Mouse (Mus musculus) G1E (cell line): ENCODE results near the gene Olfr1368. TPM values are rescaled to one million over a fixed set of nuclear protein-coding genes. Genes with fewer than 3 reads are reported as not detected.
A peak's percentile ranks its signal among the peaks of the same experiment; 100 is the strongest.
"Not testable (repeated sequence)": the region's sequence is repeated elsewhere in the genome, so short reads cannot be mapped to it uniquely, and the experiment has no call there.

Experiments
- ATAC-seq: 2 replicates; pipeline ENCODE4 v1.8.0; 2016; ENCODE audit warnings: mild to moderate bottlenecking; ENCODE audit not compliant: insufficient number of reproducible peaks, poor library complexity, low FRiP score, severe bottlenecking; ENCODE audit errors: extremely low read depth
- DNase-seq: peaks from one replicate; pipeline ENCODE4 v3.0.0; 2012; ENCODE audit warnings: low spot score
- H3K27me3 ChIP-seq: 2 replicates; pipeline ENCODE4 v1.6.1; 2012; ENCODE audit warnings: mild to moderate bottlenecking, low read length, inconsistent platforms; ENCODE audit not compliant: insufficient read depth
- H3K36me3 ChIP-seq: replicated peaks from 2 replicates; pipeline ENCODE3; 2012; ENCODE audit warnings: mild to moderate bottlenecking, inconsistent platforms
- H3K4me1 ChIP-seq: 2 replicates; pipeline ENCODE4 v1.6.1; 2012; ENCODE audit warnings: low read depth, low read length, inconsistent platforms, mixed read lengths; ENCODE audit not compliant: insufficient read depth
- H3K4me3 ChIP-seq: 2 replicates; pipeline ENCODE4 v1.5.1; 2012; ENCODE audit warnings: low read depth, mild to moderate bottlenecking, inconsistent platforms, low read length, moderate library complexity, mixed read lengths
- H3K9me3 ChIP-seq: replicated peaks from 2 replicates; pipeline ENCODE4 v1.6.1; 2012; ENCODE audit warnings: inconsistent platforms
- CTCF ChIP-seq: IDR thresholded peaks from 2 replicates; pipeline ENCODE4 v1.5.1; 2012; ENCODE audit warnings: low read depth, low read length, inconsistent platforms, mixed read lengths
- GATA1 ChIP-seq: IDR thresholded peaks from 2 replicates; pipeline ENCODE4 v1.6.1; 2012; ENCODE audit warnings: borderline replicate concordance, low read length, inconsistent platforms, mixed read lengths
- GATA2 ChIP-seq: IDR thresholded peaks from 2 replicates; pipeline ENCODE4 v1.6.1; 2012; ENCODE audit warnings: low read depth, low read length, inconsistent platforms, borderline replicate concordance
- POLR2AphosphoS5 ChIP-seq: IDR thresholded peaks from 2 replicates; pipeline ENCODE4 v1.6.1; 2012; ENCODE audit warnings: low read depth, low read length, inconsistent platforms; ENCODE audit not compliant: insufficient replicate concordance
- TAL1 ChIP-seq: conservative IDR thresholded peaks from 2 replicates; pipeline ENCODE4 v1.6.1; 2012; ENCODE audit warnings: low read depth, low read length, inconsistent platforms, mixed read lengths
- polyA plus RNA-seq: library from polyadenylated mRNA; stranded (reverse); fragments of >175 nt; gene quantifications from 2 replicates; pipeline ENCODE4 v1.2.3, GENCODE M21; 2012
- total RNA-seq, 2 experiments: library from RNA; stranded (forward) in 1 of 2; stranded (reverse) in 1 of 2; fragments of 200-1000 nt in 1 of 2; fragments of >200 nt in 1 of 2; fragmentation: Nextera tagmentation in 1 of 2; gene quantifications; 2 replicates each; pipeline ENCODE4 v1.2.3; 2014 to 2017

Gene Olfr1368
- total and polyA plus RNA-seq, 3 experiments: 0.11 TPM; not detected in 2

GRCm38 (mm10) chr13:21142421-21142820, 3.2 kb downstream of the Olfr1368 start:
- no peak for ATAC-seq
- H3K36me3 ChIP-seq: no peaks in the 10 kb centered on the region
- H3K4me1 ChIP-seq: peaks cover 6% of the 10 kb centered on the region; the same call in 1 of the 2 replicates
- TF ChIP-seq CTCF: peak; percentile 9; the same call in 1 of the 2 replicates
- no peak for TF ChIP-seq GATA1
- H3K27me3 ChIP-seq: no peaks in the 10 kb centered on the region
- no peaks in the 10 kb centered on the region for H3K9me3 ChIP-seq
- H3K4me3 ChIP-seq: no peak overlapping the region
- DNase-seq: no peak

DNA sequence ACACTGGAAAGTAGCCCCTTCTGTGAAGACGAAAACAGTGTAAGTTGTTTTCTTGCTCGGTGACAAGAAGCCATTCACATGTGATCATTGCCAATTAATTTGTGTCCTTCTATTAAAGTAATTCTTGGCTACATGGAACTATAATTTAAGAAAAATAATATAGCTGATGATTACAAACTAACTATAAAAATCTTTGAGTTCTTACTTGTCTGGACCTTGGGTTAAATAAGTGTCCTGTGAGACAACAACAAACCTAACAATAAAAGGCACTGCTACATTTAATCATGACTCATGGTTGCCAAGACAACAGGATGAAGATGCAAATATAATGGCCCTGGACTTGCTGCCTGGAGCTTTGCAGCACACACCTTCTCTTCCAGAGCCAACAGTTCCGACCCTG, 16.3 kb downstream of the Olfr1368 start, which contains the start of gene Olfr263:
Gene Olfr263, plus strand, starts transcription at position 301 of the 400 bp plus-strand sequence.
- DNase-seq, H3K4me1 ChIP-seq, ATAC-seq: not testable (repeated sequence)

DNA sequence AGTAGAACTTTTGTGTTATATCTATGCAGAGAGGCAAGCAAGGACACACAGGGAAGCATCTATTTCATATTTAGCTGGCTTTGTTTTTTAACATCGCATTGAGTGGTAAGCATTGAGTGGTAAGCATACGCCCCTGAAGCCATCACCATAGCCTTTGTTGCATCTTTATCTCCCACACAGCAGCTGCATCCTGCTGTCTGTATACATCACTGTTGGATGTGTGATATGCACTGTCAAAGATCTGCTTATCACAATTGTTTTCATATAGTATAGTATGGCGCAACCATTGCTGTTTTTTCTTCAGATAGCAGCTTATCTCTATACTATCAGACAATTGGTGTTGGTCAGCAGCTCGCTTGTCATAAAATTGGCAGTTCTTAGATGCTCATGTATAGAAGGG, 31.5 kb downstream of the Olfr1368 start:
- ATAC-seq (peak; percentile 99), DNase-seq (no peak)
- H3K27me3 ChIP-seq: no peaks in the 10 kb centered on the region
- H3K36me3 ChIP-seq: no peaks in the 10 kb centered on the region
- no peaks in the 10 kb centered on the region for H3K9me3 ChIP-seq
- peak; percentile 98 for TF ChIP-seq TAL1
- TF ChIP-seq GATA2: no peak
- no peak overlapping the region for H3K4me3 ChIP-seq
- H3K4me1 ChIP-seq: peaks cover 21% of the 10 kb centered on the region

More for the DNA sequence above, 16.3 kb downstream of the Olfr1368 start, which contains the start of gene Olfr263:
- H3K36me3 ChIP-seq, H3K4me3 ChIP-seq, H3K27me3 ChIP-seq, H3K9me3 ChIP-seq: not testable (repeated sequence)

DNA sequence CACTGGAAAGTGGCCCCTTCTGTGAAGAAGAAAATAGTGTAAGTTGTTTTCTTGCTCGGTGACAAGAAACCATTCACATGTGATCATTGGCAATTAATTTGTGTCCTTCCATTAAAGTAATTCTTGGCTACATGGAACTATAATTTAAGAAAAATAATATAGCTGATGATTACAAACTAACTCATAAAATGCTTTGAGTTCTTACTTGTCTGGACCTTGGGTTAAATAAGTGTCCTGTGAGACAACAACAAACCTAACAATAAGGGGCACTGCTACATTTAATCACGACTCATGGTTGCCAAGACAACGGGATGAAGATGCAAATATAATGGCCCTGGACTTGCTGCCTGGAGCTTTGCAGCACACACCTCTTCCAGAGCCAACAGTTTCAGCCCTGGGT, 34.5 kb downstream of the Olfr1368 start, which contains the start of gene Olfr1369-ps1:
Gene Olfr1369-ps1, plus strand, starts transcription at position 301 of the 400 bp plus-strand sequence.
- not testable (repeated sequence) for DNase-seq, H3K27me3 ChIP-seq, H3K4me3 ChIP-seq, H3K9me3 ChIP-seq, ATAC-seq, H3K36me3 ChIP-seq
- H3K4me1 ChIP-seq: peaks cover 21% of the 10 kb centered on the region

DNA sequence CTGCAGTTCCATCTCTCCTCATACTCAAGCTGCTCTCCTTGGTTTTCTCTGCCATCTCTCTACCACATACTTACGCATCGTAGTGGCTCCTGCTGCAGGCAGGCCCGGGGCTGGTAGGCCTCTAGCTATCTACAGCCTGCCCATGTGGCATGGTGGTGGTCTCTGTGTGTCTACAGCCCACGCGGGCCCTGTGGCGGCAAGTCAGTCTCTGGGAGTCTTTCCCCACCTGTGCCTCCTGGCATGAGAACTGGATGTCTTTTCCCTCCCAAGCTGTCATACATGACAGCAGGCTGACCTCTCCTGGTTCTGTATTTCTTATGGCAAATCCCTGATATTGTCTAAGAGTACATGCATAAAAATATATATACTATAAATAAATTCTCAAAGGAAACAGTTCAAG, 35.2 kb downstream of the Olfr1368 start:
- ATAC-seq (no peak), DNase-seq (no peak)
- H3K36me3 ChIP-seq: no peaks in the 10 kb centered on the region
- H3K4me1 ChIP-seq: peaks cover 21% of the 10 kb centered on the region
- H3K27me3 ChIP-seq: no peaks in the 10 kb centered on the region
- H3K4me3 ChIP-seq: no peak overlapping the region
- H3K9me3 ChIP-seq: no peaks in the 10 kb centered on the region
- TF ChIP-seq CTCF (no peak), TAL1 (no peak), GATA2 (no peak), GATA1 (no peak), POLR2AphosphoS5 (no peak)

GRCm38 (mm10) chr13:21109759-21110158, 35.9 kb downstream of the Olfr1368 start:
- Histone ChIP-seq H3K4me3 (no peak overlapping the region), H3K4me1 (peaks cover 21% of the 10 kb centered on the region), H3K36me3 (no peaks in the 10 kb centered on the region), H3K27me3 (no peaks in the 10 kb centered on the region), H3K9me3 (no peaks in the 10 kb centered on the region)
- TF ChIP-seq POLR2AphosphoS5 (no peak), GATA1 (no peak), GATA2 (no peak), TAL1 (no peak), CTCF (no peak)
- ATAC-seq: no peak
- DNase-seq: no peak

Other genes with a start within 250 kb of the Olfr1368 start
- not detected in 2 replicates for gene Olfr1370, start 70.9 kb downstream of the Olfr1368 start, total RNA-seq (2014; fragmentation: Nextera tagmentation)
- gene Olfr1370, start 70.9 kb downstream of the Olfr1368 start, total RNA-seq (2017): under 0.01 and 0.55 TPM in 2 replicates
- not detected in 2 replicates for gene Olfr1370, start 70.9 kb downstream of the Olfr1368 start, polyA plus RNA-seq
- 0.23 TPM in 1 of 2 replicates, not detected in the other for gene Olfr1369-ps1, start 34.4 kb downstream of the Olfr1368 start, total RNA-seq (2014; fragmentation: Nextera tagmentation)
- 0.06 TPM in 1 of 2 replicates, not detected in the other for gene Olfr1369-ps1, start 34.4 kb downstream of the Olfr1368 start, total RNA-seq (2017)
- gene Olfr1369-ps1, start 34.4 kb downstream of the Olfr1368 start, polyA plus RNA-seq: not detected in 2 replicates
- not detected in 2 replicates for gene Olfr263, start 16.2 kb downstream of the Olfr1368 start, total RNA-seq (2014; fragmentation: Nextera tagmentation)
- gene Olfr263, start 16.2 kb downstream of the Olfr1368 start, total RNA-seq (2017): 0.11 TPM in 1 of 2 replicates, not detected in the other
- gene Olfr263, start 16.2 kb downstream of the Olfr1368 start, polyA plus RNA-seq: not detected in 2 replicates
- 91.5 and 93.2 TPM in 2 replicates for gene Trim27, start 33.6 kb upstream of the Olfr1368 start, total RNA-seq (2014; fragmentation: Nextera tagmentation)
- 173 and 196 TPM in 2 replicates for gene Trim27, start 33.6 kb upstream of the Olfr1368 start, total RNA-seq (2017)
- gene Trim27, start 33.6 kb upstream of the Olfr1368 start, polyA plus RNA-seq: 139 and 188 TPM in 2 replicates
- not detected in 2 replicates for gene Gpx5, start 146.9 kb upstream of the Olfr1368 start, total RNA-seq (2014; fragmentation: Nextera tagmentation)
- gene Gpx5, start 146.9 kb upstream of the Olfr1368 start, total RNA-seq (2017): 0.11 TPM in 1 of 2 replicates, not detected in the other
- not detected in 2 replicates for gene Gpx5, start 146.9 kb upstream of the Olfr1368 start, polyA plus RNA-seq
- gene Gpx6, start 166.3 kb upstream of the Olfr1368 start, total RNA-seq (2014; fragmentation: Nextera tagmentation): not detected in 2 replicates
- 0.11 and 0.29 TPM in 2 replicates for gene Gpx6, start 166.3 kb upstream of the Olfr1368 start, total RNA-seq (2017)
- not detected in 2 replicates for gene Gpx6, start 166.3 kb upstream of the Olfr1368 start, polyA plus RNA-seq
- not detected in 2 replicates for gene Olfr1367, start 201.0 kb upstream of the Olfr1368 start, total RNA-seq (2014; fragmentation: Nextera tagmentation)
- gene Olfr1367, start 201.0 kb upstream of the Olfr1368 start, total RNA-seq (2017): 0.44 TPM in 1 of 2 replicates, not detected in the other
- not detected in 2 replicates for gene Olfr1367, start 201.0 kb upstream of the Olfr1368 start, polyA plus RNA-seq
- 10.7 and 14.6 TPM in 2 replicates for gene Zscan12, start 217.0 kb upstream of the Olfr1368 start, total RNA-seq (2014; fragmentation: Nextera tagmentation)
- gene Zscan12, start 217.0 kb upstream of the Olfr1368 start, total RNA-seq (2017): 16.2 and 16.8 TPM in 2 replicates
- gene Zscan12, start 217.0 kb upstream of the Olfr1368 start, polyA plus RNA-seq: 3.4 and 4.0 TPM in 2 replicates